Mouse (Mus musculus): ENCODE results near the gene Morn1. TPM values are rescaled to one million over a fixed set of nuclear protein-coding genes. Genes with fewer than 3 reads are reported as not detected.
A peak's percentile ranks its signal among the peaks of the same experiment; 100 is the strongest.
"Not testable (repeated sequence)": the region's sequence is repeated elsewhere in the genome, so short reads cannot be mapped to it uniquely, and the experiment has no call there.

The Morn1 gene
- total RNA-seq, 2 experiments from 2014 or later, result 12.1 to 14.9 TPM

DNA sequence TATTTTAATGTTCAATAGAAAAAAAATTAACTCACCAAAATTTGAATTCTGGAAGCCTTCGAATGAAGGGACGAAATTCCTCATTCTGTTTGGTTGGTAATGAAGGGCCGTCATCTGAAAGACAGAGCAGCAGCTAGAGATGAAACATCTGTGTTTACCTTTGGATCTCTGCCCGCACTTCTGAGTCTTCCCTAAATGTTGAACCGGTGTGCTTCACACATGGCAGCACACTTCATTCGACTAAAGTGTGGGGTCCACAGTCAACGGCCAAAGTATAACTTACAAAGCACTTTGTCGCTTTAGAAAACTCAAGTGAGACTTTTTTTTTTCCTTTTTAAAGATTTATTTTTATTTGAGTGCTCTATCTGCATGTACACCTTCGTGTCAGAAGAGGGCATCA is 9.7 kb upstream of the Morn1 start:
- DNase-seq (ENCODE audit: low spot score in 2 of 2), result no peak

- not testable (repeated sequence) for DNase-seq (ENCODE audit: low spot score in 2 of 2)
Observed at GRCm38 (mm10) chr4:155078808-155079207, 7.6 kb upstream of the Morn1 start.

GRCm38 (mm10) chr4:155079666-155080065 is 6.7 kb upstream of the Morn1 start:
- no peak for DNase-seq (ENCODE audit: low spot score in 2 of 2)

DNA sequence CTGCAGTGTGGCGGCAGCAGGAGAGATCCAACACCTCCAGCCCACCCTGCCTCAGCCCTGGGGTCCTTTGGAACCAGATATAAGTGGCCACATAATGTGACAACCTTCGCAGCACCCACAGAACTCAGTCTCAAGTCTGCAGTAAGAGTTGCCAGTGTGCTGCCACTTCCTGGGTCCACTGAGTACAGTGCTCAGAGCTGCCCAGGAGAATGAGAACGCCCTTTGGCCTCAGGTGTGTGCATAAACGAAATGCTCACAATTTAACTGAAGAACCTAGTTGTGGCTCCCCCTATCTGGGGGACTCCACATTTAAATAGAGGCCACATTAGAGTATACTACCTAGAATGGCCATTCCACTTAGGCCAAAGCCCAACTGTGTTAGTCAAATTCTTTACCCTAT is 2.8 kb upstream of the Morn1 start:
- DNase-seq (ENCODE audit: low spot score in 2 of 2), result no peak

GRCm38 (mm10) chr4:155084351-155084750 is 2.0 kb upstream of the Morn1 start:
- DNase-seq (ENCODE audit: low spot score in 2 of 2), result no peak

DNA sequence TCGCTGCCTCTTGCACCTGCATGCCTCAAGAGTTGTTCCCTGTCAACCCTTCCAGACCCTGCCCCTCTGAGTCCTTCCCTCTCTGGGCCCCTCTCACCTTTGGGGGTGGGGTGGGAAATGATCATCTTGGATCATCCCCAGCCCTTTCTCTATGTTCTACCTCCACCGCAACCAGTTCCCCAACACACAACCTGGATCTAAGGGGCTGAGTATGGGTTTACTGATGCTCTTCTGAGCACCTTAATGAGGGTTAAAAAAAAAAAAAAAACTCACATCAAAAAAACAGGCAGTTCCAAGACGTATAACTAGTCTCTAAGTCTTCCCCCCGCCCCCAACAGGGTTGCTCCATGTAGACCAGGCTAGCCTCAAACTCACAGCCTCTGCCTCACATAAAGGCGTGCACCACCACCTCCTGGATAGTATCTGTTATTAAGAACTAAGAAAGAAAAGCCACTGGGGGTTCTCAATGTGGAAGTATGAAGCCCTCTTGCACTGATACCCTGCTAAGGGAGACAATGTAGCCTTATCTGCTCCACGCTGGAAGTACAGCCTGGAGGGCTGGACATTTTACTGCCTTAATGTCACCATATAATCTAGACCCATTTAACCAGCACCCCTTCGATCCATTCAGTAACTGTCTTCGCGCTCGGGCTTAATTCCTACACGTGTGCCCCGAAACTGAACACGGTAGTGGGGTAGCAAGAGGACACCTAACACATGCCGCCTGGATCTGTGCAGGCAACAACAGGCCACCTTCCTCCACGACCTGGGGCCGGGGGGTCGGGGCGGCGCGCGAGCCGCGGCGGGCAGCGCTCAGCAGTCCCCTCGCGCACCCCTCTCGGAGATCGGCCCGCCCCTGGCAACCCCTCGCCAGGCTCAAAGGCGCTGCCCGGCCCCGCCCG is 920 bp upstream of the Morn1 start:
- no peak for DNase-seq (ENCODE audit: low spot score in 2 of 2)

DNA sequence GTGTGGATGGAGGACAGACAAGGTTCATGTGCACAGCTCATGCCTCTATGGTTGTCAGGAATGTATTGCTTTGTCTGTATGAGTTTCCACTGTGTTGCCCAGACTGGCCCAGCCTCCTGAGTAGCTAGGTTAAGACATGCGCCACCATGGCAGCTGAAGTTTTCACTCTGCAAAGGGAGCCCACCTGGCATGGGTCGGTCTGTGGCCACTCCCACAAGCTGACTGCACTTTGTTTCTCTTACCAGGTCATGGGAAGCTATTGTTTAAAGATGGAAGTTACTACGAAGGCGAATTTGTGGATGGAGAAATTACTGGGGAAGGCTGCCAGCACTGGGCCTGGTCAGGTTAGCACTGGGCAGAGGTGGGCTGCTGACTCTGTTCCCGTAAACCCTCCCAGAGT is 2.9 kb downstream of the Morn1 start:
- DNase-seq (ENCODE audit: low spot score in 2 of 2), result no peak

GRCm38 (mm10) chr4:155090147-155090546 is 3.8 kb downstream of the Morn1 start:
- no peak for DNase-seq (ENCODE audit: low spot score in 2 of 2)

DNA sequence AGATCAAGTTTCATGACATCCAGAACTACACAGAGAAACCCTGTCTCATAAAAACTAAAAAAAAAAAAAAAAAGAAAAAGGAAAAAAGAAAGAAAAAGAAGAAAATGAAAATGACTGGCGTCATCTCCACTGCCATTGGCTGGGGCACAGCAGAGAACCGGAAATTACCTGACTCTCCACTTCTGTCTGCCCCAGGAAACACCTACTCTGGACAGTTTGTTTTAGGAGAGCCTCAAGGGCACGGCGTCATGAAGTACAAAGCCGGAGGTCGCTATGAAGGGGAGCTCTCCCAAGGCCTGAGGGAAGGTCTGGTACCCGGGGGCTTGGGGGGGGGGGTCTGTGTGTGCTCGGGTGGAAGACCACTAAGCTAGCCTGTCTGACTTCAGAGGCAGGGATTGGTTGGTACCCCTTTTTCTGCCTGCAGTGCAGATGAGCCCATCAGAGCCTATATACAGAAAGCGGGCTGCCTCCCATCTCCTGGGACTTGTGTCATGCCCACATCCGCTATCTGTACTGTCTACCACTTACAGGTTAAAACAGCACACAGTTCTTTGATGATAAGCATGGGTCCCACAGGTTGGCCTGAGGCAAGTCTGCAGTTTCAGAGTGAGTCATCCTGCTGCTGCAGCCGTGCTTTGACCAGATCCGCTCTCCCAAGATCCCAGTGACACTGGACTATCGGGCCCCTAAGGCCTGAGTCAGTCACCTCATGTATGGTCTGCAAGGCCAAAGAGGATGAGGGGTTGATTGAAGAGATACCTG is 4.5 kb downstream of the Morn1 start:
- no peak for DNase-seq (ENCODE audit: low spot score in 2 of 2)

GRCm38 (mm10) chr4:155092718-155093430 is 6.5 kb downstream of the Morn1 start:
- no peak for DNase-seq (ENCODE audit: low spot score in 2 of 2)

DNA sequence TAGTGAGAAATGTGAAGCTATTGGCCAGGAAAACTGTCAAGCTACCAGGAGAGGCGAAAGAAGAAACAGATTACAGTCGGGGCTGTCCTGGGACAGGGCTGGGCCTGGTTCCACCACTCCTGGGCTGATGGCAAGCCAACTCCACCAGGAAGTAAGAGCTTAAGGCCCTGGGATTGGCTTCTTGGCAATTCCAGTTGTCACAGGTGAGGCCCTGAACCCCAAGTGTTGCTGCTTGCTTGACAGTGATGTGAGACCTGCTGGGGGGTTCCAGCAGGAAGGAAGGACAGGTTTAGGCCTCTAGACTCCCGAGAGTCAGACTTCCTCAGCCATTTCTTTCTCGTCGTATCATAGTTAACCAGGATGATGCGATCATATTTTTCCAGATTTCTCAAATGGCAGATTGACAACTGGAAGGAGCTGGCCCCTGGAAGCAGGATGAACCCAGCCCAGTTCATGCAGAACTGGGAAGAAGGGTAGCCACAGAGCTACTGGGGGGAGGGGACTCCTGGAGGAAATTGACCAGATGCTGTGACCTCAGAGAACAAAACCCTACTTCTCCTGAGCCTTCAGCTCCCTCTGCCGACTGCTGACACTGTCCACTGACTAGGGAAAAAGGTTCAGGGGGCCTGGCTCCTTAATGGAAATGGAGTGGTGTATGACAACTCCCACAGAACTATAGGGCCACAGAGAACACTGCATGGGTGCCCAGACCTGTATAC is 7.2 kb downstream of the Morn1 start:
- no peak for DNase-seq (ENCODE audit: low spot score in 2 of 2)

- no peak for DNase-seq (ENCODE audit: low spot score in 2 of 2)
Observed at GRCm38 (mm10) chr4:155094565-155094964, 8.2 kb downstream of the Morn1 start.

DNA sequence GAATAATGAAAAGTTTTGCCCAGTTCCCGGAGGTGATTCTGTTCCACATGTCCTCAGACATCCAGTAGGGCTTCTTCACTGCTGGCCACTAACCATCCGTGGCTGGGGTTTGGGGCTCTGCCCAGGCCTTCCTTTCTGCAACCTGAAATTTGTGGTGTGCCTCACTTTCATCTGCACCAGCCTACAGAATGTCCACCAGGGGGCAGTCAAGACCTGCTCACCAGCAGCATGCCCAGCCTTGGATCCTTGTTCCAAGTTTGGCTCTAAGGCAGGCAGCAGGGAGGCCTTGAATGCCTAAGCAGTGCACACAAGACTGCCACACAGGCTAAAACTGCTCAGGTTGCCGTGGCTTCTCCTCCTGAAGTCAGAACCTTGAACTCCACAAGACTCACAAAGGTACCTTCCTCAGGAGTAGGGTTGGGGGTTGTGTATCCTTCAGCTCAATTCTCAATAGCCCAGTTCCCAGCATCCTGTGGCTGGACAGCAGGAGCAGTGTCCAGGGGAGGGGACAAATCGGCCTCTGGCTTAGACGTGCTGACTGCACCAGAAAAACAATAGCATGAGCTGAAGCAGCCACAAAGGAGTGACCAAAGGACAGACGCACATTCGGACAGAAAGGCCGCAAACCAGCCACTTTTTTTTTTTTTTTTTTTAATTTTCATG is 9.0 kb downstream of the Morn1 start:
- peak; percentile 54 to 69 for DNase-seq (ENCODE audit: low spot score in 2 of 2)

GRCm38 (mm10) chr4:155095967-155096366 is 9.6 kb downstream of the Morn1 start:
- DNase-seq (ENCODE audit: low spot score in 2 of 2), result no peak

DNA sequence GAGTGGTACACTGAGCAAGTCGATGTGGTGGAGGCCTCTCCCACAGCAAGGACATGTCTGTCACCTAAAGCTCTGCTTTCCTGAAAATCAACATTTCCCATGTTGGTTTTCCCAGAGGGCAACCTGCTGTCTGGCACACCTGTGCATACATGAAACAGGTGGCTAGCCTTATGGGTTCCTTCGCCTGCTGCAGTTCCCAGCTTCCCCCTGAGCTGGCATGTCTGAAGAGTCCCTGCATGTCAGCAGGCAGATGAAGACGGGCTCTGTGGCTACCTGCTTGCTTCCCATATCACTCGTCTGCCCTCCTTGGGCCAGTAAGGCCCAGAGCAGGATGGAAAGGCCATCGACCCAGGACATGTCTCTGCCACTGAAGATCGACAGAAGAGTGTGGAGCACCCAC is 11.1 kb downstream of the Morn1 start:
- no peak for DNase-seq (ENCODE audit: low spot score in 2 of 2)

- no peak for DNase-seq (ENCODE audit: low spot score in 2 of 2)
Observed at GRCm38 (mm10) chr4:155098572-155098971, 12.2 kb downstream of the Morn1 start.

GRCm38 (mm10) chr4:155107886-155108285 is 21.5 kb downstream of the Morn1 start:
- DNase-seq (ENCODE audit: low spot score in 2 of 2), result no peak

- DNase-seq (ENCODE audit: low spot score in 2 of 2), result no peak
Observed at GRCm38 (mm10) chr4:155109471-155109870, 23.1 kb downstream of the Morn1 start.

GRCm38 (mm10) chr4:155113766-155114410 is 27.5 kb downstream of the Morn1 start:
- no peak for DNase-seq (ENCODE audit: low spot score in 2 of 2)

- DNase-seq (ENCODE audit: low spot score in 2 of 2), result no peak
Observed at GRCm38 (mm10) chr4:155116607-155117006, 30.2 kb downstream of the Morn1 start.

Measured in adrenal gland, postnatal 4 days (tissue).